Comparison of ENCODE assay signal across 13 mouse cellular contexts in the genomic region with DNA sequence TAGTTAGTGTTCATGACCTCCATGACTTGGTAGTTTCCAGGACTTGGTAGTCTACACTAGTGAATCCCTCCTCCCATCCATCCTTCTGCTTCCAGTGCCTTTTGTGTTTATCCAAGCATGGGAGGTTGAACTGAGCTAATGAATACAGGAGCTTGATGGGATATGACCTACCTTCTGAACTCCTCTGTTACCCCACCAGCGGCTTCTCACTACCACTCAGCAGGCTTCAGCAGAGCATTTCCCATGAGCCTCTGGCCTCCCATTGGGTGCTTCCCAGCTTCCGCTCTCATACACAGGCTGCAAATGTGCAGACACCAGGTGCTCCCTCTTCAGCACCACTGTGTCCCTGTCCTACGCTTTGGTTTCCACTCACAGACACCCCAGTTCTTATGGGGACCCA. TPM values are rescaled to one million over a fixed set of nuclear protein-coding genes. Genes with fewer than 3 reads are reported as not detected.
"Had no signal": no experiment of that assay in that cellular context is flagged by ENCODE, and none has a peak within 500 bp of the region (broad histone marks: within the 10 kb centered on the region; RNA-seq: fewer than 3 reads in every experiment).

No protein-coding gene starts in this region.

- H3K9ac ChIP-seq: limb, embryonic 13.5 days; liver, embryonic 14.5 days; midbrain, embryonic 12.5 days had no signal

- H3K27ac ChIP-seq: limb, embryonic 13.5 days; liver, embryonic 14.5 days; midbrain, embryonic 12.5 days; stomach, postnatal 0 days had no signal

- ATAC-seq: intestine, embryonic 16.5 days had no signal

- H3K4me2 ChIP-seq: limb, embryonic 13.5 days; midbrain, embryonic 12.5 days had no signal

- H3K27me3 ChIP-seq: limb, embryonic 13.5 days; midbrain, embryonic 12.5 days had no signal

- DNase-seq: kidney, adult 2 months; kidney, postnatal 14 days; lung, adult 18-20 months; lung, postnatal 4 days; thymus, postnatal 14 days had no signal

- H3K36me3 ChIP-seq: limb, embryonic 13.5 days; midbrain, embryonic 12.5 days had no signal

- H3K9me3 ChIP-seq: limb, embryonic 13.5 days; midbrain, embryonic 12.5 days had no signal

- H3K4me3 ChIP-seq: limb, embryonic 13.5 days; midbrain, embryonic 12.5 days; myocyte had no signal

- H3K4me1 ChIP-seq: limb, embryonic 13.5 days; midbrain, embryonic 12.5 days had no signal

RNA-seq across cellular contexts. Expression of gene Iqsec3, which starts 36.9 kb away (rescaled TPM):
- polyA plus RNA-seq: liver, adult 2 months; lung, embryonic 16.5 days had no signal
